Mouse (Mus musculus) right cerebral cortex, adult 2 months (tissue): ENCODE measurements around the gene Tox2.

Experiments used
- DNase-seq, 2 experiments: peaks; one replicate each; pipeline ENCODE4 v3.0.0; 2021 to 2022; ENCODE audit warnings: low spot score in 2 of 2

Tox2 gene

DNA sequence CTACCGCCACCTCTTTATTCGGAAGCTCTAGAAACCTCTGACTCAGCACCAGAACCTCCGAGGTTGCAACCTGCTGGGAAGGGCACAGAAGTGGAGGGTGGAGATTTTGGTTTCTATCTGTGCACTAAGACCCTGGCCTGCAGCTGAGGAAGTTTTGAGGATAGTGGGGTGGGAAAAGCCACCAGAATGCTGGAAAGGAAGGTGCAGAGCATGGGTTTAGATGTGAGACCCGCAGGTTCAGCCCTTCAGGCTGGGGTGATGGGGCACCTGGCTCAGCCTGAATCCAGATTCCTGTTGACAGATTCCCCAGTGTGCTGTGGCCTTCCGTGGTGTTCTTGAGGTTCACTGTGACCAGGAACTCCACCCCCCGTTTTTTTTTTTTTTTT is 2.3 kb downstream of the Tox2 start:
- DNase-seq: no peak

DNA sequence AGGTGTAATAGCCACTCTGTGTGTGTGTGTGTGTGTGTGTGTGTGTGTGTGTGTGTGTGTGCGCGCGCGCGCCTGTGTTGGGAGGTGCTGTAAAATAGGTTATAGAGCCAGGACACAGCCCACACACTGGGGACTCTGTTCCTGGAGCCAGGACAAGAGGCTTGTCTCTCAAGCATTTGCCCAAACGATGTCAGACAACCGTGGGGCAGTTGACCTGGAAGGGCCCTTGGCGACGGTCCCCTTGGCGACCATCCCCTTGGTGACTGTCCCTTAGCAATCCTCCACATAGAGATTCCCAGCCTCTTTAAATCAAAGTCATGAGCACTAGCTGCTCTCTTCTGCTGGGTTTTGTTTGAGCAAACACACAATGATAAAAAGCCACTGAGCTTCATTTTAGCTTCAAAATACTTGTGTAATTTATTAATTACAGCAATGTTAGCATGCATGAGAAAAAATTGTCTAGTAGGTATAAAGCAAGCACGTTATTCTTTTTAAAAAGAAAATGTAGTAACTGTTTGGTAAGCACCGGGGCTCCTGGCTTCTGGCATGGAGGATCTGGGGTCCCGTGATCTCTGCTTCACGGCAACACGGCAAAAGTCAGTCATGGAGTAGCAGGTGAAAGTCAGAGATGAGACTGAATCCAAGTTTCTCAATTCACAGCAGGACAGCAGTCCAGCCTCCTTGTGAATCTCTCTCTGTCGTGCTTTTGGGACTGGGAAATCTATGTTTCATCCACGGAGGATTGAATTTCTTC is 3.0 kb downstream of the Tox2 start:
- no peak for DNase-seq

DNA sequence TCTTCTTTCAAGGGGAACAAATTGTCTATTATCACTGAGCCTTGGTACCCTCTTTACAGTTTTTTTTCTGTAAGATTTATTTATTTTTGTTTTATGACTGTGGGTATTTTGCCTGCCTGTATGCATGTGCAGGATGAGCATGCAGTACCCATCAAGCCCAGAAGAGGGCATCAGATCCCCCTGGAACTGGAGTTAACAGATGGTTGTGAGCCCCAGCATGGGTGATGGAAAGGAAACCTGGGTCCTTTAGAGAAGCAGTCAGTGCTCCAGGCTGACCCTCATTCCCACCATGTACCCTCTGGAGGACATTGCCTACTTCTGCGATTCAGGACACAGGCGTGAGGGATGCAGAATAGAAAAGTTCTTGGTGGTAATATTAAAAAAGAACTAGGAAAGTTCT is 4.4 kb downstream of the Tox2 start:
- no peak for DNase-seq

DNA sequence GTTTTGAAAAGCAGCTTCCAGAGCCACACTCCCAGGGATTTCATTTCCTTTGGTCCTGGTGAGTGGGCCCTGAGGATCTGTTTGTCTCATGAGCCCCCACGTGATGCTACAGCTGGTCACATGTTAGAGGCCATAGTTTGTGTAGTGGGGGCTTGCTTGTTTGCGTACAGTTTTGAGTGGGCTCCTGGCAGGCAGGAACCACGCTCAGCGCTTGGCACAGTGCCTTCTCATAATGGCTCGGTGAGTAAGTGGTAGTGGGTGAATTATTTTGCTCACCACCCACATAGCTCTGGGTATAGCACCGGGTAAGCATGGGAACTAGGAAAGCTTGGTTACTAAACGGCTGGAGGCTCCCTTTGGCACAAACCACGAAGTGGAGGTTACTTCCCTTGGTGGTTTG is 6.2 kb downstream of the Tox2 start:
- peak; percentile 75 to 78 for DNase-seq

DNA sequence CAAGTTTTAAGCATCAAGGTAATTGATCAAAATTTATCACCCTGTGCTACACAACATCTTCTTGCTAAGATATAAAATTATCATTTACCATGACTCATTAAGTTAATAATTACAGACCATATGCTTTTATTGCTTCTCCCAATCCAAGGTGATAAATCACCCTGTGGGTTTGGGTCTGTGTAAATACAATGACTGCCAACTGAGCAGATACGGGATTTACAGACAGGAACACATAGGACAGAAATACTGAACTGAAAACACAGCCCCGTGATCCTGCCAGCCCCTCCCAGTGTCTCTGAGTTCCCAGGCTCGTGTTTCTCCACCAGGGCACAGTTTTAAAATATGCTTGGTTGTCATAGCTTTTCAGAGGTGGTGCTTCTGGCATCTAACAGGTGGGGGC is 10.2 kb downstream of the Tox2 start:
- no peak for DNase-seq

DNA sequence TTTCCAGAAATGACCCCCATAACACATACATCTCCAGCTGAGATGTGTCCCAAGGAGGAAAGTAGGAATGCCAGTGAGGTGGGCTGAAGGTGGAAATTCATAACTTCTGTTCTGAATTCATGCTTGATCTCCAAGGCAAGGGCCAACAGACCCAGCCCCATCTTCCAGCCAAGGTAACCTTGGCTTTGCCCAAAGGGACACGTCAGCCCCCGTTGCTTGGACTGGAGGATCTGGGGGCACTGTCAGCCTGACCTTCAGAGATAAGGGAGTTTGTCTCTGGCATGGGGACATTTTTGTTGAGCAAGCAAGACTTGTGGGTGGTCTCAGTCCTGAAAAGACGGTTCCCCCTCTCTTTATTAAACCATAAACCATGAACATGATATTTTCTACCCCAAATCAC is 15.2 kb downstream of the Tox2 start:
- DNase-seq: no peak

DNA sequence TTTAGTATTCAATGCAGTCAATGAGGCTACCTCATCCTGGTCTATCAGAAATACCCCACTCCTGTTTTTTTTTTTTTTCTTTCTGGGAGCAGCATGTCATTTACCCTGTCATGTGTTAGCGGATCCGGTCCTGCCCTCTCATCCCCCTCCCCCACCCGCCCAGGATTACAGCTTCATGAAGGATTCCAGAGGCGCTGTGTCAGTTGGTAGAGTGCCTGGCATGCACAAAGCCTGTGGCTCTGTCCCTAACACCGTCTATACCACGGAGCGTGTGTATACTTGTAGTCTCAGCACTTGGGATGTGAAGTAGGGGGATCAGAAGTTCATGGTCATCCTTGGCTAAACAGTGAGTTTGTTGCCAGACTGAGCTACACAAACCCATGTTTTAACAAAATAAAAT is 15.6 kb downstream of the Tox2 start:
- DNase-seq: no peak

DNA sequence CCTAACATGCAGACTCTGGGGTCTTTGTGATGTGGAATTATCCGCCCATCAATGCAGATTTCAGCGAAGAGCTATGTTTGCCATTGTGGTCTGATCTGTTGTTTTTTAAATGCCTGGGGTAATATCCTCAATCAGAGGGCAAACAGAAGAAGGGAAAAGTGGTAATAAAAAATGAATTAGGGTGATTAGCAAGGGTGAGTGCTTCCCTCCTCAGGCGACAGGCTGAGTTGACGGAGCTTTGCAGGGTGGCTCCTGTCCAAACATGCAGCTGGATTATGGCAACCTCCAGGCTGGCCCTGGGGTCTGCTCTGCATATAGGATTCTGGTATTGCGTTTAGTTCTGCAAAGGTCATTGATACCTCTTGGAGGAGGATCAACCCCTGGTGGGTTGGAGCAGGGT is 16.5 kb downstream of the Tox2 start:
- no peak for DNase-seq

DNA sequence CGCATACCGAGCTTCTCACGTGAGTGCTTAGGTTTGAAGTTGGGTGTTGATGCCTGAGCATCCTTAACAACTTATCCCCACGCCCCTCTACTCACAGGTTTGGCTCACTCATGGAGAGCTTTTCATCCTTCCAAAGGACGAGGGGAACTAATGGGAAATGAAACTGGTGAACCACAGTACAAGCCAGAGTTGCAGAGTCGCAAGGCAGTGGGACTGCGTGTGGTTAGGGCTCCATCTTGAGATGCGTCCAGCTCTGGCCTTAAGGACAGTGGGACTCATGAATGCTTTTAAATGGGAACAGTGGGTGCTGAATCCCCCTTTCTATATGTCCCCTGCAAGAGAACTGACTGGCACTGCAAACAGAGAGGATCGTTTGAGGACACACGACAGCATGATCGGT is 17.8 kb downstream of the Tox2 start:
- no peak for DNase-seq

DNA sequence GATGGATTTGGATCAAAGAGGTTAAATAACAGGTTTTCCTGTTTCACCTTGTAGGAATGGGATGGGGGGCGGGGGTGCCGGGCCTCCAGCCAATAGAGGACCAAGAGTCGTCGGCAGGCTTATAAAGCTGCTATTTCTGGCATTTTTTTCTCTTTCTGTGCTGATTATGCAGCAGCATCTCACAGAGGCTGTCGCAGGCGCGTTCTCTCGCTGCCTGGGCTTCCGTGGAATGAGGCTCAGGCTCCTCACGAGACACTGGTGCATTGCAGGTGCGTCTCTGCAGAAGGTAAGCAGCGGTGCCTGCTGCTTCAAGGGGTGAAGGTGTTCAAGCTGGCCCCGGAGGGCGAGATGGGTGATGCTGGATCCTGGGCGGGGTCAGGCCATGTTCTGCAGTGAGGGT is 22.4 kb downstream of the Tox2 start:
- DNase-seq: peak in 1 of 2 experiments; percentile 46

DNA sequence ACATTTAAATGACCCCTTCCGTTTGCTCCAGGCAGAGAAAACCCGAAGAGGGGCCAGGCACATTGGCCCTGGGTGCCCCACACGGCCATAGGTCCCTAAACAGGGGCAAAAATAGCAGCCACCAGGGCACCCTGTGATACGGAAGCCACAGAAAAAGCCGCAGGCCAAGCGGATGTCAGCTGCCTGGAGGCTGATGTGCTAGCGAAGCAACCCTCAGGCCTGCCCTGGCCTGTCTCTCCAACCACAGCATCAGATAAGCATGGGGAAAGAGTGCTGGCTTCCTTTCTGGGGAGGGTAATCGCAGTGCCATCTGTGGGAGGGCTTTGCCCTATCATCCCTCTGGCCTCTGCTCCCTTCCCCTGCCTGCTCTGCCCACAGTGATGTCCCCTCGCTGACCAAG is 26.1 kb downstream of the Tox2 start:
- DNase-seq: no peak

DNA sequence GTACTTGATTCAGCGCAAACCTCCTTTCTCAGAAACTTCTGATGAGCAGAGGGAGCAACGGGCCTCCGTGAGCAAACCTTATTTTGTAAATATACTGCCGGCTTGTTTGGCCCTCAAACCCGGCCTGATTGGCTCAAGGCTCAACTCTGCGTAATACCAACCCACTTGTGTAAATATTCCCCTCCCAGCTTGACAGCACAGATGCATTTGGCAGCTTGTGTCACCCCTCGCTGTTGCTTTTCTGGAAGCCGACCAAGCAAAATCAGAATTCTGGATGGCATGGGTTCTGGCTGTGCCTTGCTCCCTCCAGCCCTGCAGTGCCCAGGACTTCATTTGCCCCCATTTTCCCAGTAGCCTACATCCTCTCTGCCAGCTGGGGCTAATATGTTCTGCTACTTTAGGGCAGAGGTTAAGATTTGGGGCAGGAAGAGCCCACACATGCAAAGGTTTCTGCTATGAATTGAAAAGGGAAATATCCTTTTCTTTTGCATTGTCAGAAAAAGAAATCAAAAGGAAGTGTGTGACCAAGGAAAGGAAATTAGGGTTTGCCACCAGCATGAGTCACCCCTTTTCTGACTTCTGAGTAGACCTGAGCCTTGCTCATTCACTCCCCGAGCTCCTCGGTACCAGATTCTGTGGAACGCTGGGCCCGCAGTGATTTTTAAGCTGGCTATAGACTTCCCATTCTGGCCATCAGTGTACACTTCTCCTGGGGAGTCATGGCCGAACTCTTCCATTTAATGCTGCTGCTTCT is 29.0 kb downstream of the Tox2 start:
- no peak for DNase-seq

DNA sequence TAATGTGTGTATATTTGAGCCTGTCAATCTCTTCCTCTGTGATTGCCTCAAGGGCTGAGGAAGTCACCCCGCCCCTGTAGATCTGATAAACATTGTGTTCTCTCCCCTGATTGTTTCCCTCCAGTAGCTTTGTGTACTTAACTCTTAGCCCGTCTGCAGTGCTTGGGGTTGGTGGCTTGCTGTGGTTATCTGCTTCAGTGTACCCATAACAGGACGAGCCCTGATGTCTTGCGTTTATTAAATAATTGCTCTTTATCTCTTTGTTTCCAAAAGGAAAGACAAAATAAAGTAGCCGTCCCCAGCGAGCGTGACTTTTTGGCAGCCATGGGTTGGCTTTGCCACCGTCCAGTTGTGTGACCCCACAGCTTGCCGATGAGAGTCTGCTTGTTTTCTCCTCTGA is 30.7 kb downstream of the Tox2 start:
- no peak for DNase-seq

DNA sequence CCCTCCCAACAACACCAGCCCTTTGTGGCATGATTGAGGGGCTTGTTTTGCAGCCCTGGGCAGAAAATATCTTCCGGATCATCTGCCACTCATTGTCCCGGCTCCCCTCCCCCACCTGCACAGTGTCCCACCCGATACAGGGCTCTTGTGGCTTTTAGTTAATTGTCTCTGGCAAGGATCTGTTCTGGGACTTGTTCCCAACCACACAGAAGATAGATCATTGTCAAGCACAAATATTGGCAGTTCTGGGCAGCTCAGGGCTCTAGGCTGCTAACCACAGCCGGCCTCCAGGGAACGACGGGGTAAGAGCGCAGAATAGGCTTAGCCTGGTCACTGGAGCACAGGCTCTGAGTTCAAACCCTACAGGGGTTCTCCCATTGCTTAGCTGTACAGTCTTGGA is 33.1 kb downstream of the Tox2 start:
- DNase-seq: peak in 1 of 2 experiments; percentile 30

DNA sequence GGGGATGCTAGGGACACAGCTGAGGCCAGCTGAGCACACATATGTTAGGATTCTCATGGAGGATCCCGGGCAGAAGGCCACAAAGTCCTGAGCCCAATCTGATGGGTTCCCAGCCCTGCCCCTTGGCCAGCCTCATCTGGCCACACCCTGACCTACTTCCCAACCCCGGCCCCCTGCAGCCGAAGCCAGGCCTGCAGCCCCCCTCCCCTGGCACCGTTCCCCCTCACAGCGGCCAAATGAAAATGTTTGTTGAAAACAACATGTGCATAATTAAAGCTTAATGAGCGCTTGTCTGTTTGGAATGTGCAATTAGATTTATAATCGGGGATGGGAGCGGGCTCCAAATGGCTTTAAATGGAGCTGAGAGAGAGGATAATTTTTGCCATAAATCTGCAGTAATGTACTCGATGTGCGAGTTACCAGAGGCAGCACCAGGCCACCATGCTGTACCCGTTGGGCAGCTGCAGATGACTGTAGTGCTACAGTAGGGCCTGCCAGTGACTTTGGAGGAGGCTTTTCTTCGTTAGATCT is 35.1 kb downstream of the Tox2 start:
- peak in 1 of 2 experiments; percentile 29 for DNase-seq

DNA sequence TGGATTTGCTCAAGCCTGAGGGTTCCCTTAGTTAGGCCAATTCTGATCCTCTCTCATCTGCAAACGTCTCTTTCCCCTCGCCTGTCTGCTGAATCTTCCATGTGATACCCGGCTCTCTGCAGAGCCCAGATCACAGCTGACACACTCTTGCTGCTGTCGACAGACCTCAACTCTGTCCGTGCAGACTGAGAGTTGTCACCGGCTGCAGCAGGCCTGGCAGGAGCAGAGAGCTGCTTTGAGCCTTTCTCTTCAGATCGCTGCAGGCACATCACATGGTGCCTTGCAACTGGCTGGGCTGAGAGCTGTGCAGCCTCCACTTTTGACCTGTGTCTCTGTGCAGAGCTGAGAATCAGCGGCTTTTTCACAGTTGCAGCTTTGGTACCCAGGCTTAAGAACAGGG is 37.0 kb downstream of the Tox2 start:
- no peak for DNase-seq

DNA sequence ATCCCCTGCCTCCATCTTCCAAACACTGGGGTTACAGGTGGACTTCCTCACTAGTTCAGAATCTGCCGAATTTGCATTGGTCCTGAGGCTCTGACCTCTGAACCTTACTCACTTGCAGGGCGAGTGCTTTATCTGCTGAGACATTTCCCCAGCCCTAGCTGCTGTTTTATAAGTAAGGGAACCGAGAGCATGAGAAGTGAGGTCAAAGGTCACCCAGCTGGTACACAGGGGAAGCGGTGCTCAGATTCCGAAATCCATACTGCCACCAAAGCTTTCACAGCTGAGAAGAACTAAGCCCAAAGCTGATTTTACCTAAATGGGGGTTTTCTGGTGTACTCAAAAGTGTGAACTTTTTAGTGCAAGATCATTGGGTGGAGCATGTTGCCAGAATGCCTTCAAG is 38.9 kb downstream of the Tox2 start:
- no peak for DNase-seq

DNA sequence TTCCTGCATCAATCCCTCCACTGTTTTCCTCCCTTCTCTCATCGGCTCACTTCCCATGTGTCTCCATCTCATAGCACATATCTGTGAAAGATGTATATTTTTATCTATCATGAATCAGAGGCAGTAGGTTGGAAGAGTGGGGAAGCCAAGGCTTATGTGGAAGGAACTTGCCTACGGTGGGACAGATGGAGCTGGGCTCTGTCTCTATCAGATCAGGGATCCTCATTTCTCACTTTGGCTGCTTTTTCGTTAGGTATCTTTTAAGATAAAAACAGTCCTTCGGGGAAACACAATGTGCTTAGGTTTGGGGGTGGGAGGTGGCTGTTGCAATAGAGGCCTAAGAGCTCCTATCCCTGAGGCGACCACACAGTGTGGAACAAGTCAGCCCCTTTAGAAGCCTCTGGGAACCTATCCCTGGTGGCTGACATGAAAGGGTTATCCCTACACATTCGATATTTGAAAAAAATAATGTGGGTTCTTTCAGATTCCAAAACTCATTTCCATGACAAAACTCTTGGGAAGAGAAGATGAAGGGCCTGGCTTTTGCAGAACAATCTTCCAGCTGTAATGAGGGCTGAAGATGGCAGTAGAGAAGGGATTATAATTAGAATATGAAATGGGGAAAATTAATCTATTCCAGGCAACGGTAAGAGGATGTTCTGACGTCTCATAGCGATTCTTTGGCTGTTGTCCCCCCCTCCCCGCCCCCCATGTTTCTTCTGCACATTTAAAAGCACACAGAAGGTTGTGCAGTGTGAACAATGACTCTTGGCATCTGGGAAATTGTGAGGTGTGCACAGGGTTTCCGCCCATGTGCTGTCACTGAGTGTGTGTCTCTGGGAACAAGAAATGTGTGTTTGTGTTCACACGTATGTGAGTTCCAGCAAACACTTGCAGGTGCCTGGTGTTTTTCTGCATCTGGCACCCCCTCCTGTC is 41.3 kb downstream of the Tox2 start:
- DNase-seq: peak in 1 of 2 experiments; percentile 47

DNA sequence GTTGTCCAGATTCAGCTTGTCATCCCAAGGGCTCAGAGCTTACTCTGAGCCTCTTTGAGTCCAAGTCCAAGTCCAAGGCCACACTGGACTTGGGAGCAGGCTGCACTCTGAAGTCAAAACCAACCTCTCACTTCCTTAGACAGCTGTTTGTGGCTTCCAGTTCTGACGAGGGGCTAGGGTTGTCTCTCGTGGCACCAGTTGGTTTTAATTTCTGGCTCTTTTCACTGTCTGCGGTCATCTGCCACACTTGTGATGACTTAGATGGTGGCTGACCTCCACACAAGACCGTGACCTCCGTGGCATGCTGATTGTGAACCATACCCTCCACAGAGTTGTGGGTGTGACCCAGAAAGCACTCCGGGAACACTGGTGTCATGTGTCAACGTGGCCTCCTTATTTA is 46.0 kb downstream of the Tox2 start:
- DNase-seq: no peak

DNA sequence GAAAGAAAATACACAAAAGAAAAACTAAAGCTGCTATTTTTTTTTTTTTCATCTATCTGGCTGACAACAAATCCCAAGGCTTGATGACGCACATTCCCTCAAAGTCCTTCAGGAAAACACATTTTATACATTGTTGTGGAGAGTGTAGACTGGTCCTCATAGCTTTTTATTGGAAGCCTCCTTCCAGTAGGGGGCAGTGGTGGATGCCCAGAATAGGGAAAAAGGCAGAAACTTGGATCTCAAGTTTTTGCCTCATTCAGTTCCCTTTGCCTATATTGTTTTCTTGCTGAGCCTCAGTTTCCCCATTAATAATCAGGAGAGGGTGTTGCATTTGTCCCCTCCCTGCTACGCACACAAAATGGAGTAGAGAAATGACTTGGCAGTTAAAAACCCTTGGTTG is 49.7 kb downstream of the Tox2 start:
- DNase-seq: no peak

DNA sequence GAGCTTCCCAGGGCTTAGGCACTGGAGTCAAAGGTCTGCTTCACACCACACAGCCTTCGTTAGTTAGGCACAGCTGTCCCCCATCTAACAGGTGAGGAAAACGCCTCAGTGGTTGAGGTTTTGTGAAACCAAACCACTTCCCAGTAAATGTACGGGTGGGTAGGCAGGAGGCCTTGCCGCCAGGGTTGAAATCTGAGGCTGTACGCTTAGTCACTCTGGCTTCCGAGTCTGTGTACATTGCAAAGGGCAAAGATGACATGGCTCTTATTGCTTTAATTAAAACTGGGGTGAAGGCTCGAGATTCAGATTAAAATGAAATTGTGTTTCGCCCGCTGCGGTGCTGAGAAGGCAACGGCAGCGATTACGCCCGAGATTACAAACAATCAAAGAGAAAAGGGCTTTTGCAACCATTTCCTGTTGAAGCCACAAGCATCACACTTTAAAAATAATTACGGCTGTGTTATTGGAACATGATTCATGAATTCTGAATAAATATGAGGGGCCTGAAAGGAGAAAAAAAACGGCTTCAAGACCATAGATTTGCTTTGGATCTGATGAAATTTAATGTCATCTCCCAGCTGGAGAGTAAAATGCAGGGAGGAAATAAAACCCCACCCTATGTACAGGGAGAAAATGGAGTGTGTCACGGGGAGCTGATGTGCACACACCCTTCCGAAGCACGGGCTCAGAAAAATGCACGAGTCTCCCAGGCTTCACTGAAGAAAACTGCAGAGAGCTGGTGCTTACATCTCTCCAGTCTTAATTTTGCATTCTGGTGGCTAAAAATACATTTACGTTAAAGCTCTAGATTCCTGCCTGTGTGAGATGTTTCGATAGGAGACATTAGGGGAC is 50.5 kb downstream of the Tox2 start:
- DNase-seq: peak in 1 of 2 experiments; percentile 21
